In genomic region chr12:109411172-109412070, GRCm38 (mm10) we compare ENCODE assay signal across 9 mouse cellular contexts. TPM values are rescaled to one million over a fixed set of nuclear protein-coding genes. Genes with fewer than 3 reads are reported as not detected.
A peak's percentile ranks its signal among the peaks of the same experiment; 100 is the strongest.
DNase-seq lines count a peak whose midpoint lies in the region; ATAC-seq and TF ChIP-seq lines count a peak whose summit lies in the region.
"Had no signal": no experiment of that assay in that cellular context is flagged by ENCODE, and none has a peak within 500 bp of the region (broad histone marks: within the 10 kb centered on the region; RNA-seq: fewer than 3 reads in every experiment).

No protein-coding gene starts in this region.

- 49% methylated on average over 9 of the region's 9 CpGs for WGBS in heart, embryonic 11.5 days (ENCODE audit: insufficient replicate concordance)
- 36% methylated on average over 9 of the region's 9 CpGs for WGBS in forebrain, postnatal 0 days
- WGBS in liver, embryonic 13.5 days (ENCODE audit: insufficient replicate concordance): 57% methylated on average over 9 of the region's 9 CpGs
- WGBS in thymus, adult 2 months: 86% methylated on average over 9 of the region's 9 CpGs

- no peak overlapping the region for H3K4me2 ChIP-seq in heart, embryonic 11.5 days
- no peak overlapping the region for H3K4me2 ChIP-seq in forebrain, postnatal 0 days (ENCODE audit: low read depth)
- no peak overlapping the region for H3K4me2 ChIP-seq in liver, embryonic 13.5 days

- H3K9ac ChIP-seq in heart, embryonic 11.5 days (ENCODE audit: low read depth, low read length): peak overlapping the region; percentile 5; the same call in 1 of the 2 replicates
- no peak overlapping the region; the same call in 1 of the 2 replicates for H3K9ac ChIP-seq in forebrain, postnatal 0 days
- no peak overlapping the region for H3K9ac ChIP-seq in liver, embryonic 13.5 days

- H3K27ac ChIP-seq in heart, embryonic 11.5 days (ENCODE audit: low read depth, low read length): peak overlapping the region; percentile 54; the same call in 1 of the 2 replicates
- H3K27ac ChIP-seq in forebrain, postnatal 0 days (ENCODE audit: low read depth, low read length): peak overlapping the region; percentile 5; the same call in 1 of the 2 replicates
- peak overlapping the region; percentile 50; the same call in 1 of the 2 replicates for H3K27ac ChIP-seq in liver, embryonic 13.5 days
- H3K27ac ChIP-seq in thymus, adult 2 months (ENCODE audit: control insufficient read depth, insufficient read depth, low read length): no peak overlapping the region

- no peak for TF ChIP-seq POLR2A in thymus, adult 2 months (IDR thresholded peaks at IDR 0.05; ENCODE audit: control insufficient read depth, extremely low read depth, insufficient read depth, low read length, poor library complexity)

- peaks cover 30% of the 10 kb centered on the region for H3K4me1 ChIP-seq in heart, embryonic 11.5 days (ENCODE audit: control insufficient read depth, insufficient read depth, low read length)
- H3K4me1 ChIP-seq in forebrain, postnatal 0 days (ENCODE audit: insufficient read depth): peaks cover 12% of the 10 kb centered on the region; the same call in 1 of the 2 replicates
- peaks cover 18% of the 10 kb centered on the region for H3K4me1 ChIP-seq in liver, embryonic 13.5 days (replicated peaks)
- H3K4me1 ChIP-seq in thymus, adult 2 months (replicated peaks; ENCODE audit: control insufficient read depth, insufficient read depth, low read length): no peaks in the 10 kb centered on the region

- no peaks in the 10 kb centered on the region for H3K36me3 ChIP-seq in heart, embryonic 11.5 days (ENCODE audit: control insufficient read depth, insufficient read depth, low read length)
- H3K36me3 ChIP-seq in forebrain, postnatal 0 days (ENCODE audit: insufficient read depth): no peaks in the 10 kb centered on the region
- H3K36me3 ChIP-seq in liver, embryonic 13.5 days: no peaks in the 10 kb centered on the region
- no peaks in the 10 kb centered on the region for H3K36me3 ChIP-seq in thymus, adult 2 months (ENCODE audit: control insufficient read depth, insufficient read depth, low read length)

- H3K4me3 ChIP-seq in heart, embryonic 11.5 days (ENCODE audit: low read depth, low read length): no peak overlapping the region
- H3K4me3 ChIP-seq in forebrain, postnatal 0 days (ENCODE audit: low read depth, low read length): no peak overlapping the region
- H3K4me3 ChIP-seq in liver, embryonic 13.5 days (replicated peaks): no peak overlapping the region
- no peak overlapping the region for H3K4me3 ChIP-seq in thymus, adult 2 months (ENCODE audit: control insufficient read depth, insufficient read depth, low read length)

- H3K9me3 ChIP-seq in heart, embryonic 11.5 days (replicated peaks; ENCODE audit: control insufficient read depth, low read length): no peaks in the 10 kb centered on the region
- H3K9me3 ChIP-seq in forebrain, postnatal 0 days (ENCODE audit: low read length): no peaks in the 10 kb centered on the region
- H3K9me3 ChIP-seq in liver, embryonic 13.5 days (replicated peaks): no peaks in the 10 kb centered on the region

- ATAC-seq in heart, embryonic 11.5 days (replicated peaks; ENCODE audit: insufficient number of reproducible peaks, low FRiP score, low TSS enrichment): no peak
- peak; percentile 73 for ATAC-seq in forebrain, postnatal 0 days
- no peak for ATAC-seq in liver, embryonic 13.5 days (ENCODE audit: low read depth)
- no peak for ATAC-seq in megakaryocyte-erythroid progenitor cell, adult 5-6 weeks (replicated peaks; ENCODE audit: low FRiP score, low TSS enrichment, poor library complexity, severe bottlenecking)

- DNase-seq in heart, adult 11 months: no peak
- DNase-seq in NIH3T3 (ENCODE audit: low read depth): peak; percentile 58
- DNase-seq in forebrain, postnatal 0 days: no peak
- no peak for DNase-seq in liver, embryonic 13.5 days
- no peak for DNase-seq in thymus, adult 2 months
- no peak for DNase-seq in left cerebral cortex, postnatal 25 days (ENCODE audit: low spot score in 2 of 2)

- intact Hi-C loops in left cerebral cortex, postnatal 25 days (cut with DNase I): no loop called here

- no peaks in the 10 kb centered on the region; the same call in 1 of the 2 replicates for H3K27me3 ChIP-seq in heart, embryonic 11.5 days (ENCODE audit: control insufficient read depth, insufficient read depth, low read length)
- H3K27me3 ChIP-seq in forebrain, postnatal 0 days (ENCODE audit: insufficient read depth, low read length): no peaks in the 10 kb centered on the region
- no peaks in the 10 kb centered on the region for H3K27me3 ChIP-seq in liver, embryonic 13.5 days
- H3K27me3 ChIP-seq in thymus, adult 2 months (ENCODE audit: control insufficient read depth, insufficient read depth, low read length): no peaks in the 10 kb centered on the region

- no peak for TF ChIP-seq CTCF in forebrain, postnatal 0 days (IDR thresholded peaks at IDR 0.05; ENCODE audit: low read depth)
- TF ChIP-seq CTCF in thymus, adult 2 months (IDR thresholded peaks at IDR 0.05; ENCODE audit: borderline replicate concordance, control insufficient read depth, extremely low read depth, insufficient read depth, low read length, poor library complexity): no peak

RNA-seq across cellular contexts. Expression of gene Dlk1, which starts 41.2 kb away (rescaled TPM):
- 54.8 and 67.1 TPM in 2 replicates for polyA plus RNA-seq in heart, embryonic 11.5 days (2014; fragmentation: Nextera tagmentation; extraction: Ambion mirVana)
- 16.5 and 35.8 TPM in 2 replicates for total RNA-seq in forebrain, postnatal 0 days (2014; rRNA removed)
- 12.6 and 18.8 TPM in 2 replicates for polyA plus RNA-seq in forebrain, postnatal 0 days (2015; fragmentation: Nextera tagmentation; extraction: Ambion mirVana)
- polyA plus RNA-seq in liver, embryonic 13.5 days (2015; fragmentation: Nextera tagmentation; extraction: Ambion mirVana): 470 and 508 TPM in 2 replicates
- 2.2 and 4.1 TPM in 2 replicates for polyA plus RNA-seq in thymus, adult 2 months (2012; rRNA removed)
- total RNA-seq in megakaryocyte-erythroid progenitor cell, adult 5-6 weeks (2014; fragmentation: Nextera tagmentation): not detected in 2 replicates
- total RNA-seq in megakaryocyte-erythroid progenitor cell, adult 5-6 weeks (2017): not detected in 2 replicates
- 10 to 100 TPM in 1 of 2 experiments, 1 to 10 TPM in 1; 5.7 to 13.4 TPM for total RNA-seq in left cerebral cortex, postnatal 25 days (2021)
- polyA plus RNA-seq: C2C12 had no signal
